In the genomic region with DNA sequence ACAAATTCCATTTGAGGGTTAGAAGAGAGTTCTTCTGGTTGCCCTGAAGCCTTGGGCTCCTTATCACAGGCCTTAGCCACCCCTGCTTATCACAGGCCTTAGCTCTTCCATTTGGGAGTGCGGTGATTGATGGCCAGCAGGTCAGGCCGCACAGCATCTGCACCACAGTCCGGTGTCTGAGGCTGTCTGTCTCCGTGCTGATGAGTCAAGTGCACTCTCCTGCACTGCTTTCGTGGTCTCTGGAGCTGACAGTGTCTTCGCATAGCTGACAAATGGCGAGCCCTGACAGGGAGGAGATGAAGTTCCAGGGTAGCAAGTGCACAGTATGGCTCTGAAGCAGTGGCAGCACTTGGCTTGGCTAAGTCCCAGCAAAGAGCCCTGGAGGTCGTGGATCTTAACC, we compare ENCODE assay signal across 11 mouse cellular contexts.
"Had no signal": no experiment of that assay in that cellular context is flagged by ENCODE, and none has a peak within 500 bp of the region (broad histone marks: within the 10 kb centered on the region; RNA-seq: fewer than 3 reads in every experiment).

No protein-coding gene starts in this region.

- H3K36me3 ChIP-seq: limb, embryonic 10.5 days; liver, embryonic 15.5 days; midbrain, embryonic 15.5 days had no signal

- H3K27me3 ChIP-seq: liver, embryonic 15.5 days; midbrain, embryonic 15.5 days had no signal

- H3K9me3 ChIP-seq: liver, embryonic 15.5 days; midbrain, embryonic 15.5 days had no signal

- ATAC-seq: intestine, postnatal 0 days; midbrain, embryonic 15.5 days had no signal

- H3K27ac ChIP-seq: left cerebral cortex, adult 2 months; limb, embryonic 10.5 days; liver, embryonic 15.5 days; midbrain, embryonic 15.5 days; stomach, postnatal 0 days had no signal

- H3K4me1 ChIP-seq: limb, embryonic 10.5 days; liver, embryonic 15.5 days; midbrain, embryonic 15.5 days had no signal

- H3K4me3 ChIP-seq: left cerebral cortex, adult 2 months; limb, embryonic 10.5 days; liver, embryonic 15.5 days; midbrain, embryonic 15.5 days had no signal

- DNase-seq: kidney, adult 8-10 months; kidney, postnatal 25 days; lung, adult 2 months; right cerebral cortex, postnatal 14 days; thymus, postnatal 4 days had no signal
